Mouse (Mus musculus): ENCODE measurements around the gene Shc4. TPM values are rescaled to one million over a fixed set of nuclear protein-coding genes. Genes with fewer than 3 reads are reported as not detected.
A peak's percentile ranks its signal among the peaks of the same experiment; 100 is the strongest.

The Shc4 gene
- polyA plus RNA-seq, 1 experiment from 2014 or later: 5.2 TPM

DNA sequence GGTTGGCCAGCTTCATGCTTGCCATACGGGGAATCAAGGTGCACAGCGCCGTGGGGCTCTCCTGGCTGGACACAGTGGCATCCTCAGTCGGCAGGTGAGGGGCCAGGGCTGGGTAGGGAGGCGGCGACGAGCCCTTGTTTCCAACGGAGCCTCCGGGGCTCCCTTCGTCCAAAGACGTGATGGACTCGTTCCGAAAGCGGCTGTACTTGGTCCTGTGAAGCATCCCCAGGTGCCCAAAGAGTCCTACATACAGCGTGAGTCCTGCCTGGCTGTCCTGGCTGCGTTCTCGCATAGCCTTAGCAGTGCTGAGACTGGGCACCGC lies 901 bp downstream of the Shc4 start:
- H3K27me3 ChIP-seq (replicated peaks): peaks cover 25% of the 10 kb centered on the region
- peak overlapping the region; percentile 52 for H3K4me3 ChIP-seq
- WGBS: 2% methylated on average over 18 of the region's 18 CpGs
- ATAC-seq (ENCODE audit: low FRiP score, low read depth): 0 out of 2 replicates have a peak, but pooled peaks have one; percentile 2
- H3K4me1 ChIP-seq: peaks cover 14% of the 10 kb centered on the region
- no peak overlapping the region for H3K27ac ChIP-seq
- peak overlapping the region; percentile 100 for H3K4me2 ChIP-seq (replicated peaks)
- H3K9ac ChIP-seq: peak overlapping the region; percentile 68
- H3K36me3 ChIP-seq: no peaks in the 10 kb centered on the region
- no peaks in the 10 kb centered on the region for H3K9me3 ChIP-seq

DNA sequence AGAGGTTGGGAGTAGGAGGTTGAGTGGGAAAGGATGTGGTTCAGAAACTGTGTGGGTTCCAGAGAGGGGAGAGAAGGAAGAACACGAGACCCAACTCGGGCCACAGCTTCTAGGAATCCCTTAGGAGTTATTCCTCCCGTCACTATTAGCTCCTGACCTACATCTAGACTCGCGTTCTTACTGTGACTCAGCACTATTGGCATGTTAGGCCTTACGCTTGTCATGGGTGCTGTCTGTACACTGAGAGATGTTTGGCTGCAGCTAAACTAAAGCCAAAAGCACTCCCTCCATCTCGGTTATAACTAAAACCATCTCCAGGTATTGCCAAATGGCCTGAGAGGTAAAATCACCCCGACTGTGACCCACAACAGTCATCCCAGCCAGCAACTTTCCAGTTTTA lies 7.3 kb downstream of the Shc4 start:
- Histone ChIP-seq H3K36me3 (no peaks in the 10 kb centered on the region), H3K9ac (no peak overlapping the region), H3K27me3 (replicated peaks) (peaks cover 4% of the 10 kb centered on the region), H3K9me3 (no peaks in the 10 kb centered on the region), H3K4me1 (peaks cover 4% of the 10 kb centered on the region; the same call in 1 of the 2 replicates), H3K4me2 (replicated peaks) (no peak overlapping the region), H3K27ac (no peak overlapping the region), H3K4me3 (no peak overlapping the region)
- 86% methylated on average over 8 of the region's 8 CpGs for WGBS
- no peak for ATAC-seq (ENCODE audit: low FRiP score, low read depth)

DNA sequence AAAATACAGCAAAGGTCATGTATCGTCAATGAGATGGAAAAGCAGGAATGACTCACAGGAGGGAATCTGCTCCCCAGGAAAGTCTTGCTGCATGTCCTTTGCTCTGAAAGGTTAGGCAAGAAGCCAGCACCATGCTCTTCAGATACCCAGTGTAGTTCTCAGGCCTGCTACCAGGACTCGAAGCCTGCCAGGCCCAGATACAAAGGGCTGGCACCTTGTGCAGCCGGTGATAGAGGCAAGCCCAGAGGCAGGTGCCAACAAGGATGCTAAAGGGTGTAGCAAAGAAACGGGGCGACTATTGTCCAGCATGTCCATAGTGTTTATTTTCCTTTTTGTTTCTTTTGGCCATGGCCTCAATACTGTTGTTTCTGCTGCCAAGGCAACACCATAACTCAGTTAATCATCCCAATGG lies 17.4 kb downstream of the Shc4 start:
- no peak overlapping the region for H3K9ac ChIP-seq
- H3K9me3 ChIP-seq: no peaks in the 10 kb centered on the region
- H3K4me2 ChIP-seq (replicated peaks): no peak overlapping the region
- WGBS: 77% methylated on average over 5 of the region's 5 CpGs
- H3K27me3 ChIP-seq (replicated peaks): no peaks in the 10 kb centered on the region
- H3K4me3 ChIP-seq: no peak overlapping the region
- H3K4me1 ChIP-seq: peaks cover 9% of the 10 kb centered on the region; the same call in 1 of the 2 replicates
- no peak for ATAC-seq (ENCODE audit: low FRiP score, low read depth)
- no peaks in the 10 kb centered on the region for H3K36me3 ChIP-seq
- H3K27ac ChIP-seq: no peak overlapping the region

DNA sequence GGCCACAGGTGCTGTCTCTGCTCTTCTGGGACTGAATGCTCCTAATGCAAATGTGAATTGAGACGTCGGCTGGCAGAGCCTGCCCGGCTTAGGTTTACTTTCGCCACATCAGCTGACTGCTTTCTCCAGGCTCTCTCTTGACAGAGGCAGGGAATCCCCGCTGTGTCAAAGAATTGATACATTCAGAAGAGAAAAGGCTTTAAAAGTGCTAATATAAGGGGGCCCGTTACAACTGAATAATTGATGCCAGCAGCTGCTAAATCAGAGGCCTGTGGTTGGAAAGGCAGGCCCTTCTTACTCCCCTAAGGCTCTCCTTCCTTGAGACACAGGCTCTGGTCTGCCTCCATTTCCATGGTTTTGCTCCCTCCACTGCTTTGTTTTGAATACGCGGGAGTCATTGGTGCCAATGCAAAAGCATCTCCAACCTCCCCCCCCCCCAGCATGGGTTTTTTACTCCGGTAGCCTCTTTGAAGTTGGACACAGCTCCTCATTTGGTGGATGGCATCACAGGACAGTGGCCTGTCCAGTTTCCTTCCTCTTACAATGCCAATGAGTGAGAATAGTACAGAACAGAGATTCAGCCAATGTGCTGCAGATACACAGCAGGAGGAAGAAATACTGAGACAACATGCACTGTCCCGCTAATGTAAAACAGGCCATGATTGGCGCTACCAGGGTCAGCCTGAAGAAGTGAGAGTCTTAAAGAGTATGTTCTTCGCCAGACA lies 18.9 kb downstream of the Shc4 start:
- Histone ChIP-seq H3K36me3 (no peaks in the 10 kb centered on the region), H3K4me1 (peaks cover 9% of the 10 kb centered on the region; the same call in 1 of the 2 replicates), H3K4me2 (replicated peaks) (no peak overlapping the region), H3K9ac (no peak overlapping the region), H3K9me3 (no peaks in the 10 kb centered on the region), H3K27ac (peak overlapping the region; percentile 11; the same call in 1 of the 2 replicates), H3K27me3 (replicated peaks) (no peaks in the 10 kb centered on the region), H3K4me3 (no peak overlapping the region)
- 29% methylated on average over 12 of the region's 12 CpGs for WGBS
- peak; percentile 90 for ATAC-seq (ENCODE audit: low FRiP score, low read depth)

- WGBS: 80% methylated on average over 2 of the region's 2 CpGs
Measured at GRCm38 (mm10) chr2:125702851-125703250, 21.1 kb downstream of the Shc4 start.

DNA sequence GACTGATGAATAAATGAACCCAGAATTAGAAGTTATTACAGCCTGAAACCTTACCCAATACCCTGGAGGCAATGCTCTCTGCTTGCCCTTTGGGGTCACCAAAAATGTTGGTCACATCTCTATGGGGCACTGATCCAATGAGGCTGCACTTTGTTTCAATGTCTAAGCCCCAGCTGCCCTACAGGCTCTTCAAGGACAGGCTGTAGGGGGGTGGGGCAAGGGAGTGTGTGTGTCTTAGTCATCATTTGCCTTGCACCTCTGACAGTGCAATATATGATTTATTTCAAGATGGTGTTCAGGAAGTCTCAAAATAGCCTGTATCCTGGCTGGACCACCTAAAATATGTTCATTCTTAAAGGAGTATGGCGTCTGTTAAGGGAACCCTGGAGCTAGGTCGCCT lies 22.3 kb downstream of the Shc4 start:
- no peak overlapping the region for H3K27ac ChIP-seq
- 89% methylated on average over 2 of the region's 2 CpGs for WGBS
- H3K9ac ChIP-seq: no peak overlapping the region
- H3K4me3 ChIP-seq: no peak overlapping the region
- ATAC-seq (ENCODE audit: low FRiP score, low read depth): no peak
- H3K27me3 ChIP-seq (replicated peaks): no peaks in the 10 kb centered on the region
- H3K4me2 ChIP-seq (replicated peaks): no peak overlapping the region
- H3K9me3 ChIP-seq: no peaks in the 10 kb centered on the region
- peaks cover 9% of the 10 kb centered on the region; the same call in 1 of the 2 replicates for H3K4me1 ChIP-seq
- H3K36me3 ChIP-seq: no peaks in the 10 kb centered on the region

More at GRCm38 (mm10) chr2:125702851-125703250, 21.1 kb downstream of the Shc4 start:
- Histone ChIP-seq H3K4me3 (no peak overlapping the region), H3K4me2 (replicated peaks) (no peak overlapping the region), H3K27me3 (replicated peaks) (no peaks in the 10 kb centered on the region), H3K9me3 (no peaks in the 10 kb centered on the region), H3K36me3 (no peaks in the 10 kb centered on the region), H3K4me1 (peaks cover 9% of the 10 kb centered on the region; the same call in 1 of the 2 replicates), H3K9ac (no peak overlapping the region), H3K27ac (no peak overlapping the region)
- ATAC-seq (ENCODE audit: low FRiP score, low read depth): no peak

GRCm38 (mm10) chr2:125696219-125696618 lies 27.7 kb downstream of the Shc4 start:
- H3K9me3 ChIP-seq: no peaks in the 10 kb centered on the region
- no peak for ATAC-seq (ENCODE audit: low FRiP score, low read depth)
- no peaks in the 10 kb centered on the region for H3K36me3 ChIP-seq
- H3K4me3 ChIP-seq: no peak overlapping the region
- no peak overlapping the region for H3K27ac ChIP-seq
- H3K9ac ChIP-seq: no peak overlapping the region
- no peaks in the 10 kb centered on the region for H3K4me1 ChIP-seq
- H3K4me2 ChIP-seq (replicated peaks): no peak overlapping the region
- WGBS: 44% methylated on average over 2 of the region's 2 CpGs
- no peaks in the 10 kb centered on the region for H3K27me3 ChIP-seq (replicated peaks)

- Histone ChIP-seq H3K9me3 (no peaks in the 10 kb centered on the region), H3K27ac (no peak overlapping the region), H3K4me2 (replicated peaks) (no peak overlapping the region), H3K36me3 (no peaks in the 10 kb centered on the region), H3K4me3 (no peak overlapping the region), H3K27me3 (replicated peaks) (no peaks in the 10 kb centered on the region), H3K9ac (no peak overlapping the region), H3K4me1 (no peaks in the 10 kb centered on the region)
- no peak for ATAC-seq (ENCODE audit: low FRiP score, low read depth)
- 93% methylated on average over 2 of the region's 2 CpGs for WGBS
Measured at GRCm38 (mm10) chr2:125694798-125695197, 29.1 kb downstream of the Shc4 start.

- Histone ChIP-seq H3K36me3 (no peaks in the 10 kb centered on the region), H3K9me3 (no peaks in the 10 kb centered on the region), H3K4me2 (replicated peaks) (no peak overlapping the region), H3K27me3 (replicated peaks) (no peaks in the 10 kb centered on the region), H3K4me3 (no peak overlapping the region), H3K27ac (no peak overlapping the region), H3K4me1 (no peaks in the 10 kb centered on the region), H3K9ac (no peak overlapping the region)
- 85% methylated on average over 2 of the region's 2 CpGs for WGBS
- ATAC-seq (ENCODE audit: low FRiP score, low read depth): no peak
Measured at GRCm38 (mm10) chr2:125692010-125692409, 31.9 kb downstream of the Shc4 start.

GRCm38 (mm10) chr2:125685441-125686150 lies 38.4 kb downstream of the Shc4 start:
- no peak for ATAC-seq (ENCODE audit: low FRiP score, low read depth)
- no peaks in the 10 kb centered on the region for H3K9me3 ChIP-seq
- no peak overlapping the region for H3K9ac ChIP-seq
- no peaks in the 10 kb centered on the region for H3K4me1 ChIP-seq
- H3K36me3 ChIP-seq: no peaks in the 10 kb centered on the region
- WGBS: 69% methylated on average over 9 of the region's 9 CpGs
- no peaks in the 10 kb centered on the region for H3K27me3 ChIP-seq (replicated peaks)
- no peak overlapping the region for H3K4me2 ChIP-seq (replicated peaks)
- H3K27ac ChIP-seq: no peak overlapping the region
- no peak overlapping the region for H3K4me3 ChIP-seq

DNA sequence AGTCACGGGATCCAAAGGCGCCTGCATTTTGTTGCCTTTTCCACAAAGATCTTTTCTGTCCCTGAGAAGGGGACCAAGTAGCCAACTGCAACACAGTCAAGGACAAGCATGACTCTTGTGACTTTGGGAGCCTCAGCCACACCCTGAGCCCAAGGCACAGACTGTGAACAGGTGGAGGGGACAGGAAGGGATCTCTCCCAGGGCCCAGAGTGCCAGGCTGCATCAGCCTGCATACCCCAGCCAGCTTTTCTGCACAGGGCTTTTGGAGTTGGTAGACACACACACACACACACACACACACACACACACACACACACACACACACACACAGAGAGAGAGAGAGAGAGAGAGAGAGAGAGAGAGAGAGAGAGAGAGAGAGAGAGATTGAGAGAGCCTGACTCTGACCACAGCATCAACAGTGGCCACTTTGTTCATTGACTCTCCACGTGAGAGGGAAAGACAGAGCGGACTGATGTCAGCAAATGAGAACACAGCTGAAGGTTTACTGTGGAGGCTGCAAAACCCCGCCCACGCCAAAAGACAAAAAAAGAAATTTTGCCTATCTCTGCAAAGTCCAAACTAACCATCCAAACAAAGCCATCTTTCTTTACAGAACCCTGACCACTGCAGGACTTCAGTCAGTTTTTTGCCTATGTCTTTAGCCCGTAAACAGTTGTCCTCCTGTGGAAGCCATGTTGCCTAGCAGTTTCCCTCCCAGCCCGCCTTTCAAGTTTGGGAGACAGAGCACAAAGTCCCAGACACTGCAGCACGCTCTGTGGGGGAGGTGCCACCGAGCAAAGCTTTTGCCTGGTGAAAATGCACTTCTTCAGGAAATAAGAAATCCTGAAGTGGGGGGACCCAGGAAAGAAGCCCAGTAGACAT lies 39.1 kb downstream of the Shc4 start:
- ATAC-seq (ENCODE audit: low FRiP score, low read depth): no peak
- H3K4me2 ChIP-seq (replicated peaks): no peak overlapping the region

GRCm38 (mm10) chr2:125683895-125684294 lies 40.1 kb downstream of the Shc4 start:
- Histone ChIP-seq H3K4me2 (replicated peaks) (no peak overlapping the region), H3K4me3 (no peak overlapping the region), H3K4me1 (no peaks in the 10 kb centered on the region), H3K9me3 (no peaks in the 10 kb centered on the region), H3K27me3 (replicated peaks) (no peaks in the 10 kb centered on the region), H3K27ac (no peak overlapping the region), H3K9ac (no peak overlapping the region), H3K36me3 (no peaks in the 10 kb centered on the region)
- WGBS: 89% methylated on average over 7 of the region's 7 CpGs
- ATAC-seq (ENCODE audit: low FRiP score, low read depth): no peak

More for the DNA sequence above, 39.1 kb downstream of the Shc4 start:
- WGBS: 60% methylated on average over 10 of the region's 10 CpGs
- Histone ChIP-seq H3K4me1 (no peaks in the 10 kb centered on the region), H3K27ac (no peak overlapping the region), H3K27me3 (replicated peaks) (no peaks in the 10 kb centered on the region), H3K9me3 (no peaks in the 10 kb centered on the region), H3K9ac (no peak overlapping the region), H3K36me3 (no peaks in the 10 kb centered on the region), H3K4me3 (no peak overlapping the region)
